Mouse (Mus musculus): ENCODE data around the gene Bcl2l12.

DNA sequence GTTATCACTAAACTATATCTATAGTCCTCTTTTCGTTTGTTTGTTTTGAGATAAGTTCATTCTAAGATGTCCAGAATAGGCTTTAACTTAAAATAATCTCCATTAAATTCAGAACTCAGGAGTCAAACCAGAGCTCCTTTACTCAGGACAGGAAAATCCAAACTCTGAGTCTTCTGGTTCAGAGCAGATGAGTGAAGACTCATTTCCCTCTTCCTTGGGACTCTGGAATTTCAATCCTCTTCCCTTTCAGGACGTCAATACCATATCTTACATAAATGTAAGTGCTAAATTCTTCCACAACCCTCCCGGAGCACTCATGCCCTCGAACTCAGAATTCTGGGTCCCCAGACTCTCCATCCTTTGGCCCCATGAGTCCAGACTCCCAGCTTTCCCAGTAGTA lies 18.2 kb upstream of the Bcl2l12 start:
- no peak for TF ChIP-seq NRF1 (IDR thresholded peaks at IDR 0.05; ENCODE audit: insufficient read depth, low read depth, low read length, poor library complexity, severe bottlenecking)
- no peak for TF ChIP-seq POLR2A (IDR thresholded peaks at IDR 0.05; ENCODE audit: control insufficient read depth in 1 of 2, insufficient read depth in 1 of 2, low read depth in 1 of 2, low read length in 2 of 2, poor library complexity in 1 of 2)
- TF ChIP-seq POLR2AphosphoS2 (IDR thresholded peaks at IDR 0.05; ENCODE audit: low read length), result no peak
- no peak for TF ChIP-seq CTCF (IDR thresholded peaks at IDR 0.05 in 2 of 3, conservative IDR thresholded peaks at IDR 0.05 in 1 of 3; ENCODE audit: control insufficient read depth in 1 of 3, insufficient read depth in 1 of 3, low read depth in 2 of 3, low read length in 3 of 3, poor library complexity in 1 of 3, severe bottlenecking in 1 of 3)
- TF ChIP-seq UBTF (IDR thresholded peaks at IDR 0.05; ENCODE audit: borderline replicate concordance, insufficient read depth, low read depth, low read length), result no peak
- no peak for TF ChIP-seq KAT2A (conservative IDR thresholded peaks at IDR 0.05; ENCODE audit: low read depth, low read length)
